ENCODE assay signal across 8 mouse cellular contexts in the genomic region with DNA sequence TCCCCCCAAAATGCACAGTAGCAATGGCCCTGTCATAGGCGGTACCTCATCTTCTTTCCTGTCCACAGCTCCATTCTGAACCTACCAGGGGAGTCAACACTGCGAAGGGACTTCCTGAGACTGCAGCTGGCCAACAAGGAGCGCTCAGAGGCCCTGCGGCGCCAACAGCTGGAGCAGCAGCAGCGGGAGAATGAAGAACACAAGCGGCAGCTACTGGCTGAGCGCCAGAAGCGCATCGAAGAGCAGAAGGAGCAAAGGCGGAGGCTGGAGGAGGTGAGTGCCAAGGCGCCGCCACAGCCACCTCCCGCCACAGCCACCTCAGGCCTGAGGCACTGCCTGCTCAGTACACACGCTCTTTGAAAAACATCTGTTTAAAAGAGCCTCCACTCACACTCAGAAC.
A peak's percentile ranks its signal among the peaks of the same experiment; 100 is the strongest.
DNase-seq lines count a peak whose midpoint lies in the region; ATAC-seq lines count a peak whose summit lies in the region.

No protein-coding gene starts in this region.

- H3K4me3 ChIP-seq in forebrain, embryonic 11.5 days (ENCODE audit: low read depth, low read length), result no peak overlapping the region
- no peak overlapping the region for H3K4me3 ChIP-seq in forebrain, embryonic 10.5 days
- no peak overlapping the region for H3K4me3 ChIP-seq in hindbrain, embryonic 15.5 days
- peak overlapping the region; percentile 11; the same call in 1 of the 2 replicates for H3K4me3 ChIP-seq in lung, embryonic 16.5 days (ENCODE audit: low read length)

- H3K4me2 ChIP-seq in forebrain, embryonic 11.5 days (ENCODE audit: low read depth, low read length, severe bottlenecking), result no peak overlapping the region
- H3K4me2 ChIP-seq in hindbrain, embryonic 15.5 days, result no peak overlapping the region
- peak overlapping the region; percentile 37 for H3K4me2 ChIP-seq in lung, embryonic 16.5 days (ENCODE audit: low read depth, low read length)

- H3K9me3 ChIP-seq in forebrain, embryonic 11.5 days (ENCODE audit: control insufficient read depth, low read length), result no peaks in the 10 kb centered on the region
- H3K9me3 ChIP-seq in forebrain, embryonic 10.5 days, result no peaks in the 10 kb centered on the region
- H3K9me3 ChIP-seq in hindbrain, embryonic 15.5 days, result no peaks in the 10 kb centered on the region
- H3K9me3 ChIP-seq in lung, embryonic 16.5 days (ENCODE audit: control insufficient read depth, low read length), result no peaks in the 10 kb centered on the region

- peak; percentile 56 for DNase-seq in forebrain, embryonic 11.5 days (ENCODE audit: low spot score)
- no peak for DNase-seq in forebrain, embryonic 10.5 days (ENCODE audit: extremely low spot score, low spot score)
- peak; percentile 32 for DNase-seq in cerebellum, adult 11 months
- peak; percentile 9 for DNase-seq in gastrocnemius, adult 18-20 months (ENCODE audit: low spot score)
- peak; percentile 13 for DNase-seq in testis, postnatal 14 days (ENCODE audit: low spot score)

- WGBS in forebrain, embryonic 11.5 days, result 31% methylated on average over 15 of the region's 15 CpGs
- WGBS in forebrain, embryonic 10.5 days, result 39% methylated on average over 15 of the region's 15 CpGs
- WGBS in hindbrain, embryonic 15.5 days, result 30% methylated on average over 15 of the region's 15 CpGs
- 14% methylated on average over 15 of the region's 15 CpGs for WGBS in lung, embryonic 16.5 days

- no peak for ATAC-seq in forebrain, embryonic 11.5 days (replicated peaks; ENCODE audit: low FRiP score)
- peak; percentile 47 for ATAC-seq in hindbrain, embryonic 15.5 days (ENCODE audit: low FRiP score, low read depth)
- ATAC-seq in lung, embryonic 16.5 days (ENCODE audit: low read depth), result peak; percentile 72
- no peak for ATAC-seq in megakaryocyte-erythroid progenitor cell, adult 5-6 weeks (replicated peaks; ENCODE audit: low FRiP score, low TSS enrichment, poor library complexity, severe bottlenecking)

- H3K36me3 ChIP-seq in forebrain, embryonic 11.5 days (ENCODE audit: control insufficient read depth, insufficient read depth, low read length), result no peaks in the 10 kb centered on the region
- H3K36me3 ChIP-seq in forebrain, embryonic 10.5 days (replicated peaks), result no peaks in the 10 kb centered on the region
- H3K36me3 ChIP-seq in hindbrain, embryonic 15.5 days, result peaks cover 45% of the 10 kb centered on the region
- no peaks in the 10 kb centered on the region for H3K36me3 ChIP-seq in lung, embryonic 16.5 days (ENCODE audit: control insufficient read depth, insufficient read depth, low read length)

- no peak overlapping the region for H3K9ac ChIP-seq in forebrain, embryonic 11.5 days (ENCODE audit: low read length)
- no peak overlapping the region for H3K9ac ChIP-seq in hindbrain, embryonic 15.5 days
- no peak overlapping the region for H3K9ac ChIP-seq in lung, embryonic 16.5 days (ENCODE audit: low read length)

- no peaks in the 10 kb centered on the region; the same call in 1 of the 2 replicates for H3K4me1 ChIP-seq in forebrain, embryonic 11.5 days (replicated peaks; ENCODE audit: control insufficient read depth, insufficient read depth, low read length)
- peaks cover 5% of the 10 kb centered on the region for H3K4me1 ChIP-seq in forebrain, embryonic 10.5 days
- peaks cover 5% of the 10 kb centered on the region for H3K4me1 ChIP-seq in hindbrain, embryonic 15.5 days (replicated peaks)
- H3K4me1 ChIP-seq in lung, embryonic 16.5 days (replicated peaks; ENCODE audit: control insufficient read depth, insufficient read depth, low read length), result peaks cover 7% of the 10 kb centered on the region; the same call in 1 of the 2 replicates

- no peaks in the 10 kb centered on the region for H3K27me3 ChIP-seq in forebrain, embryonic 11.5 days (ENCODE audit: control insufficient read depth, insufficient read depth, low read length)
- no peaks in the 10 kb centered on the region for H3K27me3 ChIP-seq in forebrain, embryonic 10.5 days (ENCODE audit: poor library complexity, severe bottlenecking)
- no peaks in the 10 kb centered on the region for H3K27me3 ChIP-seq in hindbrain, embryonic 15.5 days
- H3K27me3 ChIP-seq in lung, embryonic 16.5 days (ENCODE audit: control insufficient read depth, insufficient read depth, low read depth, low read length), result no peaks in the 10 kb centered on the region

- no peak overlapping the region for H3K27ac ChIP-seq in forebrain, embryonic 11.5 days (ENCODE audit: low read depth, low read length)
- no peak overlapping the region for H3K27ac ChIP-seq in forebrain, embryonic 10.5 days
- peak overlapping the region; percentile 34; the same call in 1 of the 2 replicates for H3K27ac ChIP-seq in hindbrain, embryonic 15.5 days (replicated peaks)
- H3K27ac ChIP-seq in lung, embryonic 16.5 days (ENCODE audit: low read length), result no peak overlapping the region

Comparison
In these comparisons a context has a peak if more than half of its experiments do, and no peak if none do; other contexts are left out.
1. ATAC-seq: peak in hindbrain, embryonic 15.5 days (single experiment) and lung, embryonic 16.5 days (single experiment); none in forebrain, embryonic 11.5 days (single experiment) and megakaryocyte-erythroid progenitor cell, adult 5-6 weeks (single experiment).